Mouse (Mus musculus): ENCODE measurements around the gene Pacsin2. TPM values are rescaled to one million over a fixed set of nuclear protein-coding genes. Genes with fewer than 3 reads are reported as not detected.

Gene Pacsin2
- total RNA-seq, 2 experiments from 2014 or later: 99.7 to 104 TPM

DNA sequence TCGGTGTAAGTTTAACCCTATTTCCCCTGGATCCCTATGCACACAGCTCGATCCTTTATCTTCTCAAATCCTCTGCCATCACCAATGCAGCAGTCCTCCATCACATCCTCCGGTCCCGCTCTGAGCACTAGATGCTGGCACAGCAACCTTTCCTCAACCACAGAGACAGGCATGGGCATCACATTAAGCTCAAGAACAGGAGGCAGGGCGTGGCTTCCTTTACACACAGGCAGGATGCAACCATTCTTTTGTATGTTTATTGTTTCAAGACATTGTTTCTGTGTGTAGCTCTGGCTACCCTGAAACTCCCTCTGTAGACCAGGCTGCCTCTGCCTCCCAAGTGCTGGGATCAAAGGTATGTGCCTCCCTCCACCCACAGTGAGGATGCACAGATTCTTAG lies 8.8 kb downstream of the Pacsin2 start:
- DNase-seq (ENCODE audit: low spot score in 2 of 2): no peak
- H3K27ac ChIP-seq: no peak overlapping the region
- TF ChIP-seq CTCF (conservative IDR thresholded peaks at IDR 0.05): no peak
- no peak overlapping the region for H3K4me3 ChIP-seq

- H3K27ac ChIP-seq: no peak overlapping the region
- H3K4me3 ChIP-seq: no peak overlapping the region
- no peak for DNase-seq (ENCODE audit: low spot score in 2 of 2)
Measured at GRCm38 (mm10) chr15:83455034-83455433, 9.4 kb downstream of the Pacsin2 start.

DNA sequence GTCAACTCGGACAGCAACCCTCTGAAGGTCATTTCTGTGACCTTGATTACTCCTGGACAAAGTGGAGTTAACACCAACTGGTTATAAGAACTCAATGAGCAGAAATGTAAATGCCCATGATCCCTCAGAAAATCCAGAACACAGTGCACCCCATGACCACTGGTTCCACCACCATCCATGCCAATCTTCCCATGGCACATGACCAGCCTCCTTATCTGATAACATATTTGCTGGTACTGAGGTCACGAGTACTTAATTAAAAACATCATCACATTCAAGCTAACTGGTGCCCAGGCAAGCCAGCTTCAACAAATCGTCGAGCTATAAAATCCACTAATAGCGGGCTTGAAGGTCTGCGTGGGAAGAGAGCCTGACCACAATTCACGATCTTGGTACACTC lies 10.0 kb downstream of the Pacsin2 start:
- Histone ChIP-seq H3K4me3 (no peak overlapping the region), H3K27ac (no peak overlapping the region)
- no peak for DNase-seq (ENCODE audit: low spot score in 2 of 2)
- TF ChIP-seq CTCF (conservative IDR thresholded peaks at IDR 0.05): no peak

More at GRCm38 (mm10) chr15:83455034-83455433, 9.4 kb downstream of the Pacsin2 start:
- no peak for TF ChIP-seq CTCF (conservative IDR thresholded peaks at IDR 0.05)

DNA sequence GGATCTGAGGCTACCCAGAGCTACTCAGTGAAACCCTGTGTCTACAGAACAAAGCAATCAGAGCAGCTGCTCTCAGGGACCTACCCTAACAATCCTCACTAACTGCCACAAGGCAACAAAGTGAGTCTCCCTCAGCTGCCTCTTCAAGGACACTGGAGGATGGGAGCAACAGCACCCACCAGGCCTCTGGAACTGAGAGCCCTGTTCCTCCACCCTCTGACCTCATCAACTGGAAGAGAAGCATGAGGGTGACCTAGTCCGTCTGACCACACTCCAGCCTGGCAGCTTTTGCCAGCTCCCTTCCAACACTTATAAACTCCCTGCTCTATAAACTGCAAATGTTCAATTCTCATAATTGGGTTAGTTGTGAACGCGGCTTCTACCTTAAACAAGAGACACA lies 10.5 kb downstream of the Pacsin2 start:
- DNase-seq (ENCODE audit: low spot score in 2 of 2): no peak
- TF ChIP-seq CTCF (conservative IDR thresholded peaks at IDR 0.05): no peak
- Histone ChIP-seq H3K27ac (no peak overlapping the region), H3K4me3 (no peak overlapping the region)

DNA sequence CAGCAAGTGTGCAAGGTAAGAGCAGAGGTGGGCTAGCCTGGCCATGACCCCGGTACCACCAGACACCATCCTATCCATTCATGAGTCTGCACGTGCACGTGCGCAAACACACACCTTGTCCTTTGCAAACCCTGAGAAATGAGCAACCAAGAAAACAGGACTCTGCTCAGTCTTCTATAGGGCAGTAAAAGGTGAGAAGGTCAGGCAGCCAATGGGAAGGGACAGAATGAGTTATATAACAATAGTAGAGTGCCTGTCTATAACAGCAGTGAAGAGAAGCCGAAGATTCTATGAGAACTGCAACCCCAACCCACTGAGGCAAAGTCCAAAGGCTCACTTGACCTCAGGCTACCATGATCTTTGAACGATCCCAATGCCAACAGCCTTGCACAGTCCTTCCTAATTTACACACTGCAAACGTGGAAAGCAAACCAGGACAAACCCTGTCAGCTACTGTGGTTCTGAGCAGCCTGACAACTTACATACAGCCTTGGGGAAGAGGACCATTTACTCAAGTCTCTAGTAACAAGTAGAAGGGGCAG lies 12.1 kb downstream of the Pacsin2 start:
- TF ChIP-seq CTCF (conservative IDR thresholded peaks at IDR 0.05): no peak
- Histone ChIP-seq H3K4me3 (no peak overlapping the region), H3K27ac (peak overlapping the region; percentile 72)
- DNase-seq (ENCODE audit: low spot score in 2 of 2): no peak

GRCm38 (mm10) chr15:83451621-83452210 lies 12.7 kb downstream of the Pacsin2 start:
- H3K27ac ChIP-seq: peak overlapping the region; percentile 72
- H3K4me3 ChIP-seq: no peak overlapping the region
- no peak for TF ChIP-seq CTCF (conservative IDR thresholded peaks at IDR 0.05)
- peak; percentile 54 to 66 for DNase-seq (ENCODE audit: low spot score in 2 of 2)

DNA sequence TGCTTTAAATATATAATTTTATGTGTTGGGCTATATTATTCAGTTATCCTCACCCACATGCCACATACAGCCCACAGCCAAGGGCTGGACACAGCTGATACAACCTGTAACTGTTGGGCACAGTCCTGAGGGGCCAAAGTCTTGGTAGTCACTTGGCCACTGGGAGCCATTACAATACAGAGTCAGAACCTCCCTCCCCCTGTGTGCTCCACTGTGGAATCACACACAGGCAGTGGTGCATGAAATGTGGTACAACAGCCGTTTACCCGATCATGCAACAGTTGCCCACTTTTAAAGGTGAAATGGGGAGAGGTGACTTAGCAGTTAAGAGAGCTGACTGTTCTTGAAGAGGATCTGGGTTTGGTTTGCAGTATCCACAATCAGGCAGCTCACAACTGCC lies 14.4 kb downstream of the Pacsin2 start:
- Histone ChIP-seq H3K27ac (no peak overlapping the region), H3K4me3 (no peak overlapping the region)
- no peak for DNase-seq (ENCODE audit: low spot score in 2 of 2)
- TF ChIP-seq CTCF (conservative IDR thresholded peaks at IDR 0.05): no peak

GRCm38 (mm10) chr15:83448646-83449045 lies 15.8 kb downstream of the Pacsin2 start:
- Histone ChIP-seq H3K27ac (peak overlapping the region; percentile 75; the same call in 1 of the 2 replicates), H3K4me3 (no peak overlapping the region)
- TF ChIP-seq CTCF (conservative IDR thresholded peaks at IDR 0.05): no peak
- DNase-seq (ENCODE audit: low spot score in 2 of 2): no peak

GRCm38 (mm10) chr15:83447791-83448544 lies 16.4 kb downstream of the Pacsin2 start:
- no peak for TF ChIP-seq CTCF (conservative IDR thresholded peaks at IDR 0.05)
- Histone ChIP-seq H3K27ac (peak overlapping the region; percentile 75), H3K4me3 (peak overlapping the region; percentile 47)
- DNase-seq (ENCODE audit: low spot score in 2 of 2): peak; percentile 73 to 83

DNA sequence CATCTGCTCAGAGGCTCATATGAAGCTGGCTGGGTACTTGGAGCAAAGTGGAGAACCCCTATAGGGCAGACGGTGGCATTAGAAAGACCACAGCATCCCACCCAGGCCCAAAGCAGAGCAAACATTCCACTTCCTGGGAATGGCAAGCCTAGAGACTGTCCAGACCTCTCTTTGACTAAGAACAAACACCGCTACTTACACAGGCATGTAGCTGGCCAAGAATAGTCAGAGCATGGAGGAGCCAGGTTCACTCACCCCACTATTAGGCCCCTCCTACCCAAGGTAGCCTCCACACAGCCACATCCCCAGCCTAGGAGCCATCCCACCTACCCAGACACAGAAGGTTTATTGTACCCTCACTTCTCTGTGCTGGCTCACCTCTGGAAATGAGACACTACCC lies 18.5 kb downstream of the Pacsin2 start:
- Histone ChIP-seq H3K4me3 (peak overlapping the region; percentile 47; the same call in 1 of the 2 replicates), H3K27ac (no peak overlapping the region)

GRCm38 (mm10) chr15:83445383-83445782 lies 19.0 kb downstream of the Pacsin2 start:
- no peak overlapping the region for H3K27ac ChIP-seq
- no peak for DNase-seq (ENCODE audit: low spot score in 2 of 2)
- TF ChIP-seq CTCF (conservative IDR thresholded peaks at IDR 0.05): no peak
- no peak overlapping the region; the same call in 1 of the 2 replicates for H3K4me3 ChIP-seq

More for the DNA sequence above, 18.5 kb downstream of the Pacsin2 start:
- TF ChIP-seq CTCF (conservative IDR thresholded peaks at IDR 0.05): no peak
- no peak for DNase-seq (ENCODE audit: low spot score in 2 of 2)

- no peak for DNase-seq (ENCODE audit: low spot score in 2 of 2)
- Histone ChIP-seq H3K27ac (no peak overlapping the region), H3K4me3 (no peak overlapping the region)
- TF ChIP-seq CTCF (conservative IDR thresholded peaks at IDR 0.05): no peak
Measured at GRCm38 (mm10) chr15:83444425-83444824, 20.0 kb downstream of the Pacsin2 start.

DNA sequence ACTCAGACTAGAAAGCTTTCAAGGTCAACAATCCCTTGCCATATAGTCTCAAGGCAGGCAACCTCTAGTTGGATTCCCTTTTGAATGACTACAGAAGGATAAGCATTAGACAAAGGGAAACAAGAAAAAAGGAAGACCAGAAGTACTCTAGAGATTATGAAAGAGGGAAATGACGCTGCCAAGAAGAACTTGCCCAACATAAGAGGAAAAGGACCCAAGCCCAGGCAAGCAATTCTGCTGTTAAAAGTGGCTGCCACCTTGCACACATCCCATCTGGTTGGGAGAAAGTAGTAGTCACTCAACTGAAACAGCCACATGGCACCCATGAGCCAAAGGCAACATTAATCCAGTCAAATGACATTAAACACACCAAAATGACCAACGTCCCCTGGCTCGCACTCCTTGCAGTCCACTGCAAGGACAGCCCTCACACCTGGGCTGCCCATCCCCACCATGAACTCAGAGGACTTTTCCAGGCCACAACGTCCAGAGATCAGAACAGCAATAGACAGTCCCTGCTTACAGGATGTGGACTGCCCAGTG lies 21.8 kb downstream of the Pacsin2 start:
- TF ChIP-seq CTCF (conservative IDR thresholded peaks at IDR 0.05): no peak
- Histone ChIP-seq H3K27ac (no peak overlapping the region), H3K4me3 (no peak overlapping the region)
- no peak for DNase-seq (ENCODE audit: low spot score in 2 of 2)
